Mouse (Mus musculus) forebrain, embryonic 14.5 days (tissue): ENCODE data around the gene Ankrd63. TPM values are rescaled to one million over a fixed set of nuclear protein-coding genes. Genes with fewer than 3 reads are reported as not detected.
A peak's percentile ranks its signal among the peaks of the same experiment; 100 is the strongest.

Source experiments
- ATAC-seq: fragments of 200-750 bp; cut with Nextera tagmentation; 2 replicates; pipeline ENCODE4 v1.8.0; 2017; ENCODE audit warnings: mild to moderate bottlenecking, moderate library complexity
- DNase-seq: peaks from one replicate; pipeline ENCODE4 v3.0.0-alpha.2; 2015; ENCODE audit warnings: low spot score
- H3K27ac ChIP-seq: fragments of 300-500 bp; sonication (generic); 2 replicates; pipeline ENCODE4 v1.5.1; 2014; ENCODE audit warnings: low read depth, mild to moderate bottlenecking, control low read depth, low read length, moderate library complexity
- H3K27me3 ChIP-seq: fragments of 300-500 bp; sonication (generic); replicated peaks from 2 replicates; pipeline ENCODE4 v1.6.1; 2014; ENCODE audit warnings: low read length, control low read depth, mixed read lengths; ENCODE audit not compliant: control insufficient read depth, insufficient read depth
- H3K36me3 ChIP-seq: fragments of 300-500 bp; sonication (generic); 2 replicates; pipeline ENCODE4 v1.6.1; 2014; ENCODE audit warnings: low read length, control low read depth; ENCODE audit not compliant: control insufficient read depth, insufficient read depth
- H3K4me1 ChIP-seq: fragments of 300-500 bp; sonication (generic); 2 replicates; pipeline ENCODE4 v1.6.1; 2014; ENCODE audit warnings: antibody characterized with exemption, low read length, control low read depth; ENCODE audit not compliant: control insufficient read depth, insufficient read depth
- H3K4me2 ChIP-seq: fragments of 300-500 bp; sonication (generic); 2 replicates; pipeline ENCODE4 v1.6.1; 2014; ENCODE audit warnings: mild to moderate bottlenecking, control low read depth, low read length
- H3K4me3 ChIP-seq: fragments of 300-500 bp; sonication (generic); 2 replicates; pipeline ENCODE4 v1.5.1; 2014; ENCODE audit warnings: low read depth, low read length, control low read depth
- H3K9ac ChIP-seq: fragments of 300-500 bp; sonication (generic); 2 replicates; pipeline ENCODE4 v1.6.1; 2014; ENCODE audit warnings: mild to moderate bottlenecking, low read length, control low read depth, moderate library complexity
- H3K9me3 ChIP-seq: fragments of 300-500 bp; sonication (generic); replicated peaks from 2 replicates; pipeline ENCODE4 v1.6.1; 2016; ENCODE audit warnings: low read length, control low read depth, mixed read lengths; ENCODE audit not compliant: control insufficient read depth
- WGBS: fragments of 180-500 bp; shearing (Covaris S2); extraction: QIAGEN DNeasy Blood & Tissue Kit; methylation state at CpG from one replicate; pipeline ENCODE4 v1.1.7; 2014; 5-methylcytosine and 5-hydroxymethylcytosine counted together
- polyA plus RNA-seq: library from polyadenylated mRNA; unstranded; fragments of >200 nt; fragmentation: Nextera tagmentation; extraction: Ambion mirVana; gene quantifications from 2 replicates; pipeline ENCODE4 v1.2.1, GENCODE M21; 2014

The Ankrd63 gene
- polyA plus RNA-seq, 1 experiment from 2014 or later, result 0.41 TPM

DNA sequence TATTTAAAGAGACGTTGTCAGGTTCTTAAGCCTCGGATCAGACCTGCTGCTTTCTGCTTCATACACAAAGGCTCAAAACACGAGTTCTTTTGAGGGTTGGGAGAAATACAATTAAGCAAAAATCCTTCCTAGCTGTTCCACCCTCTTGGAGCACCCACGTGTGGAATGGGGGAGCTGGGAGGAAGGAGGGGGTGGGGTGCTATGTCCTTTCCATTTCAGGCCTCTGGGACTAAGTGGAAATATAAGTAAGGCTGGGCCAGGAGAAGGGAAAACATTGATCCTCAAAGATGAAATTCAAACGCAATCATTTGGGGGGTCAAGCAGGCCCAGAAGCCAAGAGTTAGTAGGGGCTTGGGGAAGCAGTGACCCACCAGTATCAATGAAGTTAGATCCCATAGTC lies 2.6 kb downstream of the Ankrd63 start:
- H3K4me2 ChIP-seq, result peak overlapping the region; percentile 43; the same call in 1 of the 2 replicates
- ATAC-seq, result no peak
- H3K9ac ChIP-seq, result no peak overlapping the region
- H3K9me3 ChIP-seq, result no peaks in the 10 kb centered on the region
- 5% methylated on average over 5 of the region's 5 CpGs for WGBS
- H3K4me1 ChIP-seq, result peaks cover 20% of the 10 kb centered on the region
- DNase-seq, result no peak
- H3K27ac ChIP-seq, result no peak overlapping the region
- 0 out of 2 replicates have a peak, but pooled peaks cover 2% of the 10 kb centered on the region for H3K36me3 ChIP-seq
- H3K27me3 ChIP-seq, result peaks cover 73% of the 10 kb centered on the region
- H3K4me3 ChIP-seq, result no peak overlapping the region

DNA sequence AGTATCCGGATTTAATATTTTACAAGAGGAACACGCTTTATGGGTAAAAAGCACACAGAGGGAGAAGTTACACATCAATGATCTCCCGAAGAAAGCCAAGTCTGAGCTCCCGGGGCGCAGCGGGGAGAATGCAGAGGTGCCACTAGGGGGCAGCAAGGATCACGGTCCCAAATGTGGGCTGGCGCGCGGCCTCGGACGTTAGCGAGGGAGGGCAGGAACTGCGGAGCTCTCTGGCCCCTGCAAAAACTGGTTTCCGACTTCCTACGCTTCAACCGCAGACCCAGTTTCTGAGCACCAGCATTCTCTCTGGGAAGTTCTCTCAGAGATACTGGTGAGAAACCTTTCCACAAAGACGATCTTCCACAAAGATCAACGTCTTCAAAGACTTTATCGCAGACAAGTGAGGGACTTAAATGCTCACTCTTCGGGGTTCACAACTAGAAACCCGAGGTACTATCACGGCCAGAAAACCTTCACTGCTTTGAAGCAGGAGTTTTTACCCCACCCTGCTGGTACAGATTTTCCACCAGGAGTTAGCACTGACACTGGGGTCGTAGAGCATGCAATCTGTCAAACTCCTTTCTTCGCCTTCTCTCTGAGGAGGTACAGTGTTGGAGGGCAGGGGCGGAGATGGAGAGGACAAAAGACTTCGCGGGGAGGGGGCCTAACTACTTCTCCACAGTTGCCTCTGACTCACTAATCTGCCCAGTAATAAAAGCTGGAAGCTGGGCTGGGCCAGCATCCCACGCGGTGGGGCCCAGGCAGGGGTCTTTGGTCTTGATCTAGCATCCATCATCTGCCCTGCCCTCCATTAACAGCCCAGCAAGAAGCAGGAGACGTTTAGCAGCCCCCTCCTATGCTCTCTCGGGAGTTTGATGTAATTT lies 3.3 kb downstream of the Ankrd63 start:
- H3K27ac ChIP-seq, result no peak overlapping the region
- H3K4me3 ChIP-seq, result peak overlapping the region; percentile 15
- peaks cover 66% of the 10 kb centered on the region for H3K27me3 ChIP-seq
- WGBS, result under 1% methylated on average over 32 of the region's 32 CpGs
- no peak; the same call in 1 of the 2 replicates for ATAC-seq
- DNase-seq, result peak; percentile 71
- peak overlapping the region; percentile 43 for H3K4me2 ChIP-seq
- 0 out of 2 replicates have a peak, but pooled peaks cover 2% of the 10 kb centered on the region for H3K36me3 ChIP-seq
- H3K9me3 ChIP-seq, result no peaks in the 10 kb centered on the region
- H3K4me1 ChIP-seq, result peaks cover 20% of the 10 kb centered on the region
- peak overlapping the region; percentile 37; the same call in 1 of the 2 replicates for H3K9ac ChIP-seq

- H3K36me3 ChIP-seq, result 0 out of 2 replicates have a peak, but pooled peaks cover 2% of the 10 kb centered on the region
- H3K9ac ChIP-seq, result no peak overlapping the region
- H3K27ac ChIP-seq, result no peak overlapping the region
- peaks cover 41% of the 10 kb centered on the region for H3K27me3 ChIP-seq
- H3K4me3 ChIP-seq, result no peak overlapping the region
- no peak overlapping the region for H3K4me2 ChIP-seq
- WGBS, result 44% methylated on average over 7 of the region's 7 CpGs
- ATAC-seq, result no peak
- DNase-seq, result no peak
- H3K4me1 ChIP-seq, result peaks cover 9% of the 10 kb centered on the region
- H3K9me3 ChIP-seq, result no peaks in the 10 kb centered on the region
Observed at GRCm38 (mm10) chr2:118697955-118698354, 5.8 kb downstream of the Ankrd63 start.

DNA sequence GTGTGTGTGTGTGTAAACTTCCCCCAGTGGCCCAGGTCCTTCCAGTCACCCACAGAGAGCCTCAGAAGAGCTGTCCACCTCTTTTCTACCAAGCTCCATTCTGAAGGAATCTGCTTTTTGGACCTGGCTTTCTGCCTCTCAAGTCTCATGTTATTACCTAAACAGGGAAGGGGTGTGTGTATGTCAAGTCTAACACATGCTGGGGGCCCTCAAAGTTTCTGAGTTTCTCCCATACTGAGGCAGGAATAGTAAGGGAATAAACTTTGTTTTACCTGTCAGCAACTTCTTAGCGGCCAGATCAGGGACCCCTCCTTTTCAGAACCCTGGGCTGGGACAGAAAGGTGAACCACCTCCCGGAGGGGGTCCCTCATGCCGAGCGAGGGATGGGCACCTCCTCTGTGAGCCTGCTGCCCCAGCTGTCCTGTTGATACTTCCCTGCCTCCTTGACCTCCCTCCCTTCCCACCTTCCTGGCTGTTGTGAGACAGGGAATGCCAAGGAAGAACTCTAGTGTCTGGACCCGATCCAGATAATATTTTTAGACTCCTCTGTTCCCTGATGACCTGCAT lies 6.4 kb downstream of the Ankrd63 start:
- Histone ChIP-seq H3K27me3 (peaks cover 36% of the 10 kb centered on the region), H3K4me3 (no peak overlapping the region), H3K4me1 (peaks cover 5% of the 10 kb centered on the region; the same call in 1 of the 2 replicates), H3K4me2 (no peak overlapping the region), H3K9ac (no peak overlapping the region), H3K36me3 (0 out of 2 replicates have a peak, but pooled peaks cover 2% of the 10 kb centered on the region), H3K27ac (no peak overlapping the region), H3K9me3 (no peaks in the 10 kb centered on the region)
- DNase-seq (no peak), ATAC-seq (no peak)
- WGBS, result 52% methylated on average over 5 of the region's 5 CpGs

DNA sequence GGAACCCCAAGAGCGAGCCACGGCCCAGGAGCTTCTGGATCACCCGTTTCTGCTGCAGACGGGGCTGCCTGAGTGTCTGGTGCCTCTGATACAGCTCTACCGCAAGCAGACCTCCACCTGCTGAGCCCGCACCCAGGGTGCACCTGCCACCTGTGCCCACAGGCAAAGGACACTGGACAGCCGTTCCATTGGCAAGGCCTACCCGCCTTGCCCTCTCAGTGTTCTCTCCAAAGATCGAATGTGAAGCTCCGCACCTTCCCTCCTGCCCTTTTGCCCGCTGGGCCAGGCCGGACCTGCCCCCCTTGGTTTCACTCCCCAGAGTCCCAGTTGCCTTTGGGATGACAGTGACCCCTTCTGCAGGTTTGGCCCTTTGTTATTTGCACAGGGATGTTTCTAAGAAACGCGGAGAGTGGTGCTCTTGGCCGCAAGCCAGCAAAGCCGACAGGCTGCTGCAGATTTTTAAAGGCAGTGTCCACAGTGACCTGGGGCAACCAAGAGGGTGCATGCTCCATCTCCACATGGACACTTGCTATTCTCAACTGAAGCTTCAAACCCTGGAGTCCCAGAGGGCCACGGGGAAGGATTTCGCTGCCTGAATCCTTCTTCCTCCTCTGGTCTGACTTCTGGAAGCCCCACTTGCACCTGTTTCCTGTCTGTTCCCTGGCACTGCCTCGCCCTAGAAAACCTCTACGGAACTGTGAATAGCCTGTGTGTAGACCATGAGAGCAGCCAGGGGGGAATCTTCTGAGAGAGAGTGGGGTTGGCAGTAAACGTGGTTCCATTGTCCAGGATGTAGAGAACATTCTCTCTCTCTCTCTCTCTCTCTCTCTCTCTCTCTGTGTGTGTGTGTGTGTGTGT lies 7.1 kb downstream of the Ankrd63 start:
- H3K9me3 ChIP-seq, result no peaks in the 10 kb centered on the region
- ATAC-seq (no peak), DNase-seq (no peak)
- H3K27ac ChIP-seq, result no peak overlapping the region
- H3K4me1 ChIP-seq, result peaks cover 5% of the 10 kb centered on the region; the same call in 1 of the 2 replicates
- no peak overlapping the region for H3K9ac ChIP-seq
- no peak overlapping the region for H3K4me3 ChIP-seq
- peaks cover 28% of the 10 kb centered on the region for H3K27me3 ChIP-seq
- 0 out of 2 replicates have a peak, but pooled peaks cover 2% of the 10 kb centered on the region for H3K36me3 ChIP-seq
- H3K4me2 ChIP-seq, result no peak overlapping the region
- WGBS, result 57% methylated on average over 21 of the region's 21 CpGs

DNA sequence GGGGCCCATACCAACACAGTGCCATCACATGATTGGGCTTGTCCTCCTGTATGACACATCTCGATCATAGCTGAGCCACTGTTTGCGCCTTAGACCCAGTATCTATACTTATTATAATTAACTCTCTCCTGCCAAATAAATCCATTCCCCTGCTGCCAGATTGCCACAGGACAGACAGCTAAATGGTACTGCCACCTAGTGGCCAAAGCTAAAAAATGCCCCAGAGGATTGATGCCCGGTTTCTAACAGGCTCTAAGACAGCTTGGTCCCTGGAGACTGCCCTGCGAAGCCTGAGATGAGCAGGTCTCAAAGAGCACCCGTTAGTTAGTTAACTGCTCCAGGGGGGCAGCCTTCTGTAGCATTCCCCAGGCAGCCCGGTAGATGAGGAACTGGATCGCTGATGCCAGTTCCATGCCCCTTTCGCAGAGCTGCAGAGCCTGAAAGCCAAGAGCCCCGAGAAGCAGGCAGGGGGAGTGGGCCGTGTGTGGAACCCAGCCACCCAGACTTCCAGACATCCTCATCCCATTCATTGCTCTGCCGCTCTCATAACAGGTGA lies 8.0 kb downstream of the Ankrd63 start:
- WGBS, result 37% methylated on average over 11 of the region's 11 CpGs
- no peaks in the 10 kb centered on the region for H3K9me3 ChIP-seq
- H3K27me3 ChIP-seq, result peaks cover 19% of the 10 kb centered on the region

DNA sequence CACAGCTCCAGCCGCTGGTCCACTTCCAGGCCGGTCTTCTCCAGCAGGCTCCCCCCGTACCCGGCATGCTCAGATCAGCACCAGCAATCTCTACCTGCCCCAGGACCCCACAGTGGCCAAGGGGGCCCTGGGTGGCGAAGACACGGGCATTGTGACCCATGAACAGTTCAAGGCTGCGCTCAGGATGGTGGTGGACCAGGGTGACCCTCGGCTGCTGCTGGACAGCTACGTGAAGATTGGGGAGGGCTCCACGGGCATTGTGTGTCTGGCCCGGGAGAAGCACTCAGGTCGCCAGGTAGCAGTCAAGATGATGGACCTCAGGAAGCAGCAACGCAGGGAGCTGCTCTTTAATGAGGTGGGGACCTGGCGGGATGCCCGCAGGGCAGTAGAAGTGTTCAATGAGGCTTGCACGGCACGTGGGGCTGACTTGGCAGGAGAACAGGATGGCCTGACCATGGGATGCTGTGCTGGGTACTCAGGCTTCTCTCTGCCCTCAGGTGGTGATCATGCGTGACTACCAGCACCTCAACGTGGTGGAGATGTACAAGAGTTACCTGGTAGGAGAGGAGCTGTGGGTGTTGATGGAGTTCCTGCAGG lies 10.3 kb downstream of the Ankrd63 start:
- Histone ChIP-seq H3K4me3 (no peak overlapping the region), H3K4me1 (no peaks in the 10 kb centered on the region; the same call in 1 of the 2 replicates), H3K36me3 (0 out of 2 replicates have a peak, but pooled peaks cover 2% of the 10 kb centered on the region), H3K27me3 (peaks cover 2% of the 10 kb centered on the region; the same call in 1 of the 2 replicates), H3K4me2 (no peak overlapping the region), H3K9me3 (no peaks in the 10 kb centered on the region), H3K27ac (no peak overlapping the region), H3K9ac (no peak overlapping the region)
- 75% methylated on average over 19 of the region's 19 CpGs for WGBS
- ATAC-seq, result no peak
- DNase-seq, result no peak

More for the DNA sequence above, 8.0 kb downstream of the Ankrd63 start:
- DNase-seq, result peak; percentile 83
- H3K4me3 ChIP-seq, result no peak overlapping the region
- ATAC-seq, result peak; percentile 36; the same call in 1 of the 2 replicates
- H3K9ac ChIP-seq, result no peak overlapping the region
- peaks cover 4% of the 10 kb centered on the region; the same call in 1 of the 2 replicates for H3K4me1 ChIP-seq
- 0 out of 2 replicates have a peak, but pooled peaks cover 2% of the 10 kb centered on the region for H3K36me3 ChIP-seq
- H3K4me2 ChIP-seq, result no peak overlapping the region
- H3K27ac ChIP-seq, result no peak overlapping the region

- DNase-seq, result no peak
- no peak overlapping the region for H3K4me3 ChIP-seq
- H3K27me3 ChIP-seq, result no peaks in the 10 kb centered on the region
- no peaks in the 10 kb centered on the region for H3K36me3 ChIP-seq
- H3K4me1 ChIP-seq, result no peaks in the 10 kb centered on the region
- H3K4me2 ChIP-seq, result no peak overlapping the region
- H3K27ac ChIP-seq, result no peak overlapping the region
- no peak for ATAC-seq
- 83% methylated on average over 10 of the region's 10 CpGs for WGBS
- no peaks in the 10 kb centered on the region for H3K9me3 ChIP-seq
- no peak overlapping the region for H3K9ac ChIP-seq
Observed at GRCm38 (mm10) chr2:118689875-118690274, 13.9 kb downstream of the Ankrd63 start.
